ENCODE assay signal across 9 mouse cellular contexts in genomic region chr4:44292534-44292933, GRCm38 (mm10). TPM values are rescaled to one million over a fixed set of nuclear protein-coding genes. Genes with fewer than 3 reads are reported as not detected.
DNase-seq lines count a peak whose midpoint lies in the region; ATAC-seq lines count a peak whose summit lies in the region.
"Had no signal": no experiment of that assay in that cellular context is flagged by ENCODE, and none has a peak within 500 bp of the region (broad histone marks: within the 10 kb centered on the region; RNA-seq: fewer than 3 reads in every experiment).

No protein-coding gene starts in this region.

- H3K9ac ChIP-seq in forebrain, embryonic 14.5 days (ENCODE audit: low read length), result no peak overlapping the region
- no peak overlapping the region for H3K9ac ChIP-seq in hindbrain, embryonic 16.5 days (ENCODE audit: low read depth, low read length)
- no peak overlapping the region for H3K9ac ChIP-seq in midbrain, embryonic 13.5 days (replicated peaks)
- H3K9ac ChIP-seq: embryonic facial prominence, embryonic 13.5 days had no signal

- ATAC-seq in cerebellum, adult (ENCODE audit: insufficient number of reproducible peaks, low FRiP score, low TSS enrichment), result peak; percentile 82
- peak; percentile 68 for ATAC-seq in forebrain, embryonic 14.5 days
- ATAC-seq in hindbrain, embryonic 16.5 days, result peak; percentile 70
- ATAC-seq in midbrain, embryonic 13.5 days, result peak; percentile 83

- no peaks in the 10 kb centered on the region for H3K27me3 ChIP-seq in forebrain, embryonic 14.5 days (replicated peaks; ENCODE audit: control insufficient read depth, insufficient read depth, low read length)
- H3K27me3 ChIP-seq in hindbrain, embryonic 16.5 days (replicated peaks; ENCODE audit: control insufficient read depth, insufficient read depth, low read length), result no peaks in the 10 kb centered on the region
- no peaks in the 10 kb centered on the region for H3K27me3 ChIP-seq in midbrain, embryonic 13.5 days
- H3K27me3 ChIP-seq: embryonic facial prominence, embryonic 13.5 days had no signal

- H3K27ac ChIP-seq in forebrain, embryonic 14.5 days (ENCODE audit: low read depth, low read length), result no peak overlapping the region
- H3K27ac ChIP-seq in hindbrain, embryonic 16.5 days (ENCODE audit: low read depth, low read length), result no peak overlapping the region
- no peak overlapping the region for H3K27ac ChIP-seq in midbrain, embryonic 13.5 days
- H3K27ac ChIP-seq: embryonic facial prominence, embryonic 13.5 days had no signal

- H3K4me2 ChIP-seq in forebrain, embryonic 14.5 days (ENCODE audit: low read length), result no peak overlapping the region
- H3K4me2 ChIP-seq in hindbrain, embryonic 16.5 days (ENCODE audit: low read length), result no peak overlapping the region
- no peak overlapping the region for H3K4me2 ChIP-seq in midbrain, embryonic 13.5 days (replicated peaks)
- H3K4me2 ChIP-seq: embryonic facial prominence, embryonic 13.5 days had no signal

- H3K4me3 ChIP-seq in forebrain, embryonic 14.5 days (ENCODE audit: low read depth, low read length), result no peak overlapping the region
- no peak overlapping the region for H3K4me3 ChIP-seq in hindbrain, embryonic 16.5 days (ENCODE audit: low read length)
- H3K4me3 ChIP-seq in midbrain, embryonic 13.5 days (replicated peaks), result no peak overlapping the region
- H3K4me3 ChIP-seq: embryonic facial prominence, embryonic 13.5 days had no signal

- WGBS in forebrain, embryonic 14.5 days, result 10% methylated on average over 7 of the region's 7 CpGs
- 7% methylated on average over 7 of the region's 7 CpGs for WGBS in hindbrain, embryonic 16.5 days
- WGBS in midbrain, embryonic 13.5 days, result 12% methylated on average over 7 of the region's 7 CpGs

- no peaks in the 10 kb centered on the region for H3K9me3 ChIP-seq in forebrain, embryonic 14.5 days (replicated peaks; ENCODE audit: control insufficient read depth, low read length)
- no peaks in the 10 kb centered on the region for H3K9me3 ChIP-seq in hindbrain, embryonic 16.5 days (ENCODE audit: control insufficient read depth, low read length)
- no peaks in the 10 kb centered on the region for H3K9me3 ChIP-seq in midbrain, embryonic 13.5 days
- H3K9me3 ChIP-seq: embryonic facial prominence, embryonic 13.5 days had no signal

- no peaks in the 10 kb centered on the region for H3K36me3 ChIP-seq in forebrain, embryonic 14.5 days (ENCODE audit: control insufficient read depth, insufficient read depth, low read length)
- H3K36me3 ChIP-seq in hindbrain, embryonic 16.5 days (ENCODE audit: control insufficient read depth, insufficient read depth, low read length), result no peaks in the 10 kb centered on the region
- H3K36me3 ChIP-seq in midbrain, embryonic 13.5 days, result no peaks in the 10 kb centered on the region
- H3K36me3 ChIP-seq: embryonic facial prominence, embryonic 13.5 days had no signal

- H3K4me1 ChIP-seq in forebrain, embryonic 14.5 days (ENCODE audit: control insufficient read depth, insufficient read depth, low read length), result no peaks in the 10 kb centered on the region
- no peaks in the 10 kb centered on the region for H3K4me1 ChIP-seq in hindbrain, embryonic 16.5 days (ENCODE audit: control insufficient read depth, insufficient read depth, low read depth, low read length)
- no peaks in the 10 kb centered on the region for H3K4me1 ChIP-seq in midbrain, embryonic 13.5 days (replicated peaks)
- H3K4me1 ChIP-seq: embryonic facial prominence, embryonic 13.5 days had no signal

- peak; percentile 44 for DNase-seq in urinary bladder, postnatal 14 days (ENCODE audit: low spot score)
- no peak for DNase-seq in urinary bladder, postnatal 4 days (ENCODE audit: low spot score in 2 of 2)
- DNase-seq in forebrain, embryonic 14.5 days (ENCODE audit: low spot score), result peak; percentile 83
- DNase-seq in left cerebral cortex, adult 8-10 months (ENCODE audit: low spot score in 2 of 2), result peak; percentile 28 to 46
- peak; percentile 13 for DNase-seq in thymus, postnatal 14 days

RNA-seq across cellular contexts. Expression of gene Melk, which starts 8.1 kb away (rescaled TPM):
- polyA plus RNA-seq in forebrain, embryonic 14.5 days (2014; fragmentation: Nextera tagmentation; extraction: Ambion mirVana), result 21.8 and 24.3 TPM in 2 replicates
- 7.1 and 9.3 TPM in 2 replicates for polyA plus RNA-seq in hindbrain, embryonic 16.5 days (2015; fragmentation: Nextera tagmentation; extraction: Ambion mirVana)
- total RNA-seq in left cerebral cortex, adult 8-10 months (2022), result 1 to 10 TPM in 2 of 4 experiments, under 1 TPM in 2; 0.80 to 1.1 (median 0.95) TPM
- 19.6 and 22.0 TPM in 2 replicates for polyA plus RNA-seq in midbrain, embryonic 13.5 days (2015; fragmentation: Nextera tagmentation; extraction: Ambion mirVana)

RNA-seq across cellular contexts. Expression of gene Rnf38, which starts 58.9 kb away (rescaled TPM):
- 47.0 and 47.8 TPM in 2 replicates for polyA plus RNA-seq in forebrain, embryonic 14.5 days (2014; fragmentation: Nextera tagmentation; extraction: Ambion mirVana)
- polyA plus RNA-seq in hindbrain, embryonic 16.5 days (2015; fragmentation: Nextera tagmentation; extraction: Ambion mirVana), result 20.9 and 28.3 TPM in 2 replicates
- 10 to 100 TPM; 54.2 to 61.5 (median 58.1) TPM for total RNA-seq in left cerebral cortex, adult 8-10 months (2022)
- 49.5 and 50.6 TPM in 2 replicates for polyA plus RNA-seq in midbrain, embryonic 13.5 days (2015; fragmentation: Nextera tagmentation; extraction: Ambion mirVana)

Comparison
In these comparisons a context has a peak if more than half of its experiments do, and no peak if none do; other contexts are left out.
1. DNase-seq: peak in urinary bladder, postnatal 14 days (single experiment), forebrain, embryonic 14.5 days (single experiment), left cerebral cortex, adult 8-10 months (2 of 2) and thymus, postnatal 14 days (single experiment); none in urinary bladder, postnatal 4 days (0 of 2).
2. Peak in every context shown above with its lines, with median percentiles within 50 percentile points of each other: ATAC-seq.